Mouse (Mus musculus) embryonic facial prominence, embryonic 15.5 days (tissue): Measurements from ENCODE around the gene Ren1. TPM values are rescaled to one million over a fixed set of nuclear protein-coding genes. Genes with fewer than 3 reads are reported as not detected.
"Not testable (repeated sequence)": the region's sequence is repeated elsewhere in the genome, so short reads cannot be mapped to it uniquely, and the experiment has no call there.

ENCODE experiments used
- ATAC-seq: fragments of 200-750 bp; cut with Nextera tagmentation; 2 replicates; pipeline ENCODE4 v1.8.0; 2017; ENCODE audit warnings: low read depth, moderate TSS enrichment; ENCODE audit not compliant: insufficient number of reproducible peaks, low FRiP score, low TSS enrichment
- H3K27ac ChIP-seq: fragments of 300-500 bp; sonication (generic); replicated peaks from 2 replicates; pipeline ENCODE4 v1.5.1; 2015; ENCODE audit warnings: mild to moderate bottlenecking, inconsistent platforms
- H3K27me3 ChIP-seq: fragments of 300-500 bp; sonication (generic); 2 replicates; pipeline ENCODE4 v1.6.1; 2015; ENCODE audit warnings: inconsistent platforms
- H3K36me3 ChIP-seq: fragments of 300-500 bp; sonication (generic); 2 replicates; pipeline ENCODE4 v1.6.1; 2015; ENCODE audit warnings: mild to moderate bottlenecking, inconsistent platforms
- H3K4me1 ChIP-seq: fragments of 300-500 bp; sonication (generic); 2 replicates; pipeline ENCODE4 v1.6.1; 2015; ENCODE audit warnings: inconsistent platforms
- H3K4me2 ChIP-seq: fragments of 300-500 bp; sonication (generic); replicated peaks from 2 replicates; pipeline ENCODE4 v1.6.1; 2015; ENCODE audit warnings: mild to moderate bottlenecking, inconsistent platforms
- H3K4me3 ChIP-seq: fragments of 300-500 bp; sonication (generic); replicated peaks from 2 replicates; pipeline ENCODE4 v1.5.1; 2015; ENCODE audit warnings: mild to moderate bottlenecking, inconsistent platforms
- H3K9ac ChIP-seq: fragments of 300-500 bp; sonication (generic); 2 replicates; pipeline ENCODE4 v1.6.1; 2015; ENCODE audit warnings: inconsistent platforms
- H3K9me3 ChIP-seq: fragments of 300-500 bp; sonication (generic); replicated peaks from 2 replicates; pipeline ENCODE4 v1.6.1; 2016; ENCODE audit warnings: inconsistent platforms
- WGBS: fragments of 180-500 bp; shearing (Covaris S2); methylation state at CpG from one replicate; pipeline ENCODE4 v1.1.7; 2015; 5-methylcytosine and 5-hydroxymethylcytosine counted together
- polyA plus RNA-seq: library from polyadenylated mRNA; unstranded; fragments of >200 nt; fragmentation: Nextera tagmentation; extraction: Ambion mirVana; gene quantifications from 2 replicates; pipeline ENCODE4 v1.2.1, GENCODE M21; 2015

The Ren1 gene
- polyA plus RNA-seq, 1 experiment from 2014 or later, result 0.16 TPM

DNA sequence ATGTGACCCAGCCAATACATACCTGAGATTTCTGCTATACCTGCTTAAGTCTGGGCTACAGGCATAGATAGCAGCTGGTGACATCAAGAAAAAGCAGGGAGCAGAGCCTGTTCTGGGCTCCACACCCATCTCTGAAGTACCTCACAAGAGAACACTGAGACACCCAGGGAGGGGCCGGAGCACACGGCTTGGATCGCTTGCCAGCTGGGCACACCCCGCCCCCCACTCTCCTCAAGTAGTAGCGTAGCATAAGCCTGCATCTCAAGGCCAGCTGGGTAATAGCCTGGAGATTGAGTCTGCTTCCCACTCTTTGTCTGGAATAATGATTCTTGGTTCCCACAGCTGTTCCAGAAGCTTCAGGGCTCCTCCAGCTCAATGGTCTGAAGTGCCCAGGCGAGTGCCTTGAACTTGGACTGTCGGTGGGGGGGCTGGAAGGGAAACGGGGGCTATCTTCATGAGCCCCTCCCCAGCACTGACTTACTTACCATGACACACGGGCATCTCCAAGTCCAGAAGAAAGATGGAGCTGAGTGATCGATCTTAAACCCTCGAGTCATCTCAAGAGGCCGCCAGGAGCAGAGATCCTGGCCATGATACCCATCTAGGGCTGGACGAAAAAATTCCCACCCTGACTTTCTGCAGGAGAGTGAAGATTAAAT, 28.9 kb upstream of the Ren1 start, which contains the start of gene Kiss1:
Kiss1 (plus strand) TSS at position 609 of the 659 bp plus-strand sequence.
- H3K9ac ChIP-seq, result no peak within 1 kb of the TSS
- no peak for ATAC-seq
- no peak within 1 kb of the TSS for H3K27ac ChIP-seq
- no peaks in the 10 kb centered on the region for H3K4me1 ChIP-seq
- H3K36me3 ChIP-seq, result no peaks in the 10 kb centered on the region
- no peaks in the 10 kb centered on the region for H3K27me3 ChIP-seq
- H3K4me2 ChIP-seq, result no peak within 1 kb of the TSS
- H3K9me3 ChIP-seq, result no peaks in the 10 kb centered on the region
- 70% methylated on average over 13 of the region's 13 CpGs for WGBS
- no peak within 1 kb of the TSS for H3K4me3 ChIP-seq

DNA sequence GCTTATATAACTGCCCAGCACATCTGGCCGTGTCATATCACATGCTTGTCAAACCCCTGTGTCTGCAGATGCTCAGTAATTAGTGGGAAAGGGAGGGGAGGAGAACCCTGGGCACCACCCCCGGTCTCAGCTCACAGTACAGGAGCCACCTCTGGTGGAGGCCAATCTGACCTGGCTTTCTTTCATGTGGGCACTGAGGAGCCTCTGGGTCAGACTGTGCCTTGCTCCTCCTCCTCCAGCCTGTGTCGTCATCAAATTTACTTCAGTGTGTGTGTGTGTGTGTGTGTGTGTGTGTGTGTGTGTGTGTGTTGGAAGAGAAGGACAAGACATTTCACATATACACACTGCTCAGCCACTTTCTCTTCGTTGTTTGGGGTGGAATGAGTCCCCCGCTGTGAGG, 27.0 kb upstream of the Ren1 start:
- no peaks in the 10 kb centered on the region for H3K36me3 ChIP-seq
- no peak overlapping the region for H3K4me3 ChIP-seq
- H3K4me1 ChIP-seq, result no peaks in the 10 kb centered on the region
- WGBS, result 30% methylated on average over 5 of the region's 5 CpGs
- no peak overlapping the region for H3K27ac ChIP-seq
- no peak overlapping the region for H3K4me2 ChIP-seq
- ATAC-seq, result 0 out of 2 replicates have a peak, but pooled peaks have one; percentile 16
- H3K9me3 ChIP-seq, result no peaks in the 10 kb centered on the region
- H3K9ac ChIP-seq, result no peak overlapping the region
- peaks cover 8% of the 10 kb centered on the region for H3K27me3 ChIP-seq

DNA sequence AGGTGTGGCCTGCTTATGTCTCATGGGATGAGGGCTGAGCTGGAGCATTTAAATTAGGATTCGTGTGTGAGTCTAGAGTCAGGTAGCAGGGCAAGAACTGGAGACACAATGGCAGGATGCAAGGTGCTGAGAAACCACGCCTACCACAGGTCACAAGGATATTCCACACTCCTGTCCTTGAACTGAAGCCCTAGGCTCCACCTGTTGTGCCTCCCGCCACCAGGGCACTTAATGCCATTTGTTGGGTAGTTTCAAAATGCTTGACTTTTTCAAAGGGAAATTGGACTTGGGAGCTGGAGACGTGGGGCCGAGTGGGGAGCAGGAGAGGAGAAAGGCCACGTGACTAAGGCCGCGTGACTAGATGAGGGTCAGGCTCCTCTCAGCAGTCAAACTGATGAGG, 24.4 kb upstream of the Ren1 start:
- H3K4me2 ChIP-seq, result no peak overlapping the region
- no peaks in the 10 kb centered on the region for H3K36me3 ChIP-seq
- no peak overlapping the region for H3K27ac ChIP-seq
- H3K9me3 ChIP-seq, result no peaks in the 10 kb centered on the region
- H3K4me3 ChIP-seq, result no peak overlapping the region
- no peak for ATAC-seq
- H3K9ac ChIP-seq, result no peak overlapping the region
- H3K27me3 ChIP-seq, result peaks cover 30% of the 10 kb centered on the region
- peaks cover 8% of the 10 kb centered on the region; the same call in 1 of the 2 replicates for H3K4me1 ChIP-seq
- 84% methylated on average over 8 of the region's 8 CpGs for WGBS

DNA sequence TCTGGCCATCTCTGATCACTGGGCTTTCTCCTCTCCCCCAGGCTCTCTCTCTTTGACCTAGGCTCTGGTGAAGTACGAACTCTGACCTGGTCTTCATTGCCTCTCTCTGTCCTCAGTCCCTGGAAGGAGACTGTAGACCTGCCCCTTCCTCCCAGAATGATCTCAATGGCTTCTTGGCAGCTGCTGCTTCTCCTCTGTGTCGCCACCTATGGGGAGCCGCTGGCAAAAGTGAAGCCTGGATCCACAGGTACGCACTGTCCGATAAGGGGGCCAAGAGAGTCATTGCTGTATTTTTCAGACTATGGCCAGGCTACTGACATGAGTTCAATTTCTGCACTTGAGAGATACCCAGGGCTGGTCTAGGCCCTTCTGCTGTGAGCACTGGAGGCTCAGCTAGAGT, 23.2 kb upstream of the Ren1 start:
- Histone ChIP-seq H3K9me3 (no peaks in the 10 kb centered on the region), H3K4me1 (peaks cover 8% of the 10 kb centered on the region; the same call in 1 of the 2 replicates), H3K27ac (no peak overlapping the region), H3K27me3 (peaks cover 38% of the 10 kb centered on the region), H3K4me2 (no peak overlapping the region), H3K36me3 (no peaks in the 10 kb centered on the region), H3K9ac (no peak overlapping the region), H3K4me3 (no peak overlapping the region)
- no peak for ATAC-seq
- 51% methylated on average over 5 of the region's 5 CpGs for WGBS

DNA sequence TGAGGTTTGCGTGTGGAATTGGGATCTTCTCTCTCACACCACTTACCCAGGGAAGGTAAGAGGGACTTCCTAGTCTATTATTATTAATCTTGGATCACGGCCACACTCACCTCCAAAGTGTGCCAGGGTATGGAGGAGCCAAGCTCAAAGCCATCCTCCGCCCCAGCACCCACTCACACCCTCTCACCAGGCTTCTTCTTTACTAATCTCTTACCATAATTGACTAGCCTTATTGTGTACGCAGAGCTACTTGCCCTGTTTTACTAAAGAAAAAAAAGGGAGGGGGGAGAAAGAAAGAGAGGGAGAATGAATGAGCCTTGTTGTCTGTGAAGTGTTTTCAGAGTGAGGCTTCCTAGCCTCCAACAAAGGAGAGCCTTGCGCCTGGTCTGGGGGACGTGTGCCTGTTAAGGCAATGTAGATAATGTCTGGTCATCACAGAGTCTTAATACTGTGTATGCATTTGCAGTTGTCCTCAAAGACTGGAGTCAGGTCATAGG, 22.0 kb upstream of the Ren1 start:
- H3K27ac ChIP-seq, result no peak overlapping the region
- no peak overlapping the region for H3K4me3 ChIP-seq
- no peaks in the 10 kb centered on the region for H3K9me3 ChIP-seq
- no peaks in the 10 kb centered on the region for H3K36me3 ChIP-seq
- H3K9ac ChIP-seq, result no peak overlapping the region
- H3K4me1 ChIP-seq, result peaks cover 8% of the 10 kb centered on the region; the same call in 1 of the 2 replicates
- H3K4me2 ChIP-seq, result no peak overlapping the region
- ATAC-seq, result no peak
- WGBS, result 63% methylated on average over 6 of the region's 6 CpGs
- H3K27me3 ChIP-seq, result peaks cover 38% of the 10 kb centered on the region

DNA sequence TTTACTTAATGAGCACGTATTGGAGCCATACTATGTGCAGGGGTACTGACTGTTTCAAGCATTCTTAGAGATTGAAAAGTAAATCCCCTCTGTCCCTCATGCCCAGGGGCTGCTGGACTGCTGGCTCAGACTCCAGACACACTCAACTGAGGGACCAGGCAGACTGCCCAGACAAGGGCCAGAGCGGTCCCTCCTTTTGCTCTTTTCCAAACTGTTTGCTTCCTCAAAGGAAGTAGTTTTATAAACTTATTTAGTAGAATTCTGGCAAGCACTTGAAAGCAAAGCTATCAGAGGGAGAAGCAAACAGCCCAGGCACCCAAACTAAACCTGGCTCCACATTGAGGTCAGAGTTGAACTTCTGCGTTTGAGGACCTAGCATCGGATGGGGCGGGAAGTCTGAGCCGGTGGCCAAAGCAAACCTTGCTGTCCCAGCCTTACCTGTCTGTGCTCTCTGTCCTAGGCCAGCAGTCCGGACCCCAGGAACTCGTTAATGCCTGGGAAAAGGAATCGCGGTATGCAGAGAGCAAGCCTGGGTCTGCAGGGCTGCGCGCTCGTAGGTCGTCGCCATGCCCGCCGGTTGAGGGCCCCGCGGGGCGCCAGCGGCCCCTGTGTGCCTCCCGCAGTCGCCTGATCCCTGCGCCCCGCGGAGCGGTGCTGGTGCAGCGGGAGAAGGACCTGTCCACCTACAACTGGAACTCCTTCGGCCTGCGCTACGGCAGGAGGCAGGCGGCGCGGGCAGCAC, 21.2 kb upstream of the Ren1 start:
- 6% methylated on average over 34 of the region's 34 CpGs for WGBS
- H3K9me3 ChIP-seq, result no peaks in the 10 kb centered on the region
- H3K4me2 ChIP-seq, result peak overlapping the region; percentile 51
- H3K4me3 ChIP-seq, result peak overlapping the region; percentile 22; the same call in 1 of the 2 replicates
- H3K27me3 ChIP-seq, result peaks cover 38% of the 10 kb centered on the region
- ATAC-seq, result no peak
- no peak overlapping the region for H3K27ac ChIP-seq
- no peak overlapping the region for H3K9ac ChIP-seq
- H3K4me1 ChIP-seq, result peaks cover 8% of the 10 kb centered on the region; the same call in 1 of the 2 replicates
- no peaks in the 10 kb centered on the region for H3K36me3 ChIP-seq

DNA sequence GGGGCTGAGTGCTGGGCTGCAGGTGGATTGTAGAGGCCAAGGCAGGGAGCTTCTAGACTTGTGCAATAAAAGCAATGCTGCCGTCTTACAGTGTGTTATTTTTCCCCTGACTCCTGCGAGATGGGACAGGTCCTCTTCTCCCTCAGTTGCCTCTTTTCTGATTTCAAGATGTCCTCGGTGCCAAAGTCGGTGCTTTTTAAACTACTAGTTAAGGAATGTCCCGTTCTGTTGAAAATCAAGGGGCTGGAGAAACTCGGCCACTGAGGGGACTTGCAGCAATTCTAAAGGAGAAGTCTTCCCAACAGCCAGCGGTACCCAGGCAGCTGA, 20.7 kb upstream of the Ren1 start:
- Histone ChIP-seq H3K27ac (no peak overlapping the region), H3K4me3 (peak overlapping the region; percentile 22; the same call in 1 of the 2 replicates), H3K27me3 (peaks cover 38% of the 10 kb centered on the region), H3K4me2 (peak overlapping the region; percentile 51), H3K36me3 (no peaks in the 10 kb centered on the region), H3K4me1 (peaks cover 8% of the 10 kb centered on the region; the same call in 1 of the 2 replicates), H3K9me3 (no peaks in the 10 kb centered on the region), H3K9ac (no peak overlapping the region)
- ATAC-seq, result no peak
- WGBS, result 17% methylated on average over 7 of the region's 7 CpGs

DNA sequence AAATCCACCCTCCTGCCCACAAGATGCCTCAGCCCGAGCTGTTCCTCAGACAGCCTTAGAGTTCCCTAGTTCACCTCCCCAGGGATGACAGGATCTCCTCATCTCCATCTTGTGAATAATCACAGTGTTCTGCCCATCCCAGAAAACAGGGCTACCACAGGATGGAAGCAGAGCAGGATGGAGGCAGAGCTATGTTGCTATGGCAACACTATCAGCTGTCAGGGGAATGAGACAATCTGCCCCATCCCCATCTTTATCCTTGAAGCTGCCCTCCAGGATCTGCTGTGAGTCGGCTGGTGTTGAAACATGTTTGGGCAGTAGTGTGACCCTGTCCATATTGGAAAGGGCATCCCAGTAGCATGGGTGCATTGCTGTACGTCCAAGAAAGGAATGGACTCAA, 19.2 kb upstream of the Ren1 start:
- peaks cover 38% of the 10 kb centered on the region for H3K27me3 ChIP-seq
- H3K36me3 ChIP-seq, result no peaks in the 10 kb centered on the region
- H3K4me3 ChIP-seq, result no peak overlapping the region
- no peaks in the 10 kb centered on the region for H3K9me3 ChIP-seq
- peaks cover 8% of the 10 kb centered on the region; the same call in 1 of the 2 replicates for H3K4me1 ChIP-seq
- no peak overlapping the region for H3K27ac ChIP-seq
- no peak overlapping the region for H3K9ac ChIP-seq
- WGBS, result 64% methylated on average over 3 of the region's 3 CpGs
- ATAC-seq, result no peak
- H3K4me2 ChIP-seq, result no peak overlapping the region

DNA sequence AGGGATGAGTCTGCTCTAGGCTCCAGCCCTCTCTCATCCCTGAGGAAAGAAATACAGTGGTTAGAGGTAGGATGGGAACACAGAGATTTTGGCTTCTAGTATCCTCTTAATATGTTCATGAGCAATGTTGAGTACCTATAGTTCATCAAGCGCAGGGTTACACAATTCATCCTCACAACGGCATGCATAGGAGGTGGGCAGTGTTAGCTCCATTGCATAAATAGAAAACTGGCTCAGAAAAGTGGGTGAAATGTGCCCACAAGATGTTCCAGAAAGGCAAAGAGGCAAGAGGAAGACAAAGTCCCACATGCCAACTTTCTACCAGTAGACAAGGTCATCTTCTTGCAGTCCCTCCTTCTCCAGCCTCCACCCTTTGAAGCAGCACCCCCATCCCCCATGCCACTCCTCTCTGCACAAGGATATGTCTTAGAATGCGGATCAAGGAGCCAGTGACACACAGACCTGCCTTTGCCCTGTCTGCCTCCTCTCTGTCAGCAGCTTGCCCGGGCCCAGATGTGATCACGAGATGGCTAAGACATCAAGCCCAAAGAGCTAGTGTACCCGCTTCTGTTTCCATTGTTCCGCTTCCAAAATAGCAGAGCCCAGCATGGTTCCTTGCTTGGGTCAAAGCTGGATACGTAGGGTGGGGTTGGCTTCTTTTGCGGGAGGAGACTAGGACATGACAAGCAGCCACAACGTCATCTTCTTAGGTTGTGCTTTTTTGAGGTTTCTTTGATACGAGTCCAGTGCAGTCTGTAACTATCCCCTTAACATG, 17.5 kb upstream of the Ren1 start:
- ATAC-seq, result no peak
- Histone ChIP-seq H3K9ac (no peak overlapping the region), H3K27ac (no peak overlapping the region), H3K4me1 (peaks cover 8% of the 10 kb centered on the region; the same call in 1 of the 2 replicates), H3K9me3 (no peaks in the 10 kb centered on the region), H3K4me3 (no peak overlapping the region), H3K27me3 (peaks cover 33% of the 10 kb centered on the region), H3K36me3 (no peaks in the 10 kb centered on the region), H3K4me2 (no peak overlapping the region)
- 82% methylated on average over 11 of the region's 11 CpGs for WGBS

DNA sequence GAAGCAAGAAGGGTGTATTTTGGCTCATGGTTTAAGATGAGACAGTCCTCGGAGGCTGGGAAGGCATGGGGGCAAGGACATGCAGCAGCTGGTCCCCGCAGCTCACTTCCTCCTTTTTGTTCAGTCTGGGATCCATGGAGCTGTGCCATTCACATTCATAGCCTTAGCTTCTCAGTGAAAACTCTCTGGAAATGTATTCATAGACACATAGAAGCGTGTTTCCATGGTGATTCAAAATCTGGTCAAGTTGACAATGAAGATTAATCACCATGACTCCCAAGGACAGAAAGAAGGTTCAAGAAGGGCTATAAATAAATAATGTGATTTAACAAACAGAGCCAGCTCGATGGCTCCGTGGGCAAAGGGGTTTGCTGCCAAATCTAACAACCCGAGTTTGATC, 16.4 kb upstream of the Ren1 start:
- WGBS, result 84% methylated on average over 6 of the region's 6 CpGs

DNA sequence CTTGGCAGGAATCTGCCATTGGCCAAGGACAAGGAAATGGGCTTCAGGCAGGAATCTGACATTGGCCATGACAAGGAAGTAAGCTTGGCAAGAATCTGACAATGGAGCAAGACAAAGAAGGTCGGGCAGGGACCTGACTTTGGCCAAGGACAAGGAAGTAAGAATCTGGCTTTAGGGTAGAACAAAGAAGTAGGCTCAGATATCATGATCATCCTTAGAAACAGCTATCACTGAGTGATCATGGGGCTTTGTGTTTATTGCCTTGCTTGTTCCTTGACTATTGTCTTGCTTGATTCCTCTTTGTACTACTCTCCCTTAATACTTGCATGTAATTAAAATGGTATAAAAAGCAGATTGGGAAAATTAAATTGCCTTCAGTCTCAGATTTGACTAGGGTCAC, 9.9 kb upstream of the Ren1 start:
- H3K9ac ChIP-seq, H3K4me1 ChIP-seq, H3K27ac ChIP-seq, H3K27me3 ChIP-seq, H3K4me3 ChIP-seq, H3K9me3 ChIP-seq, H3K4me2 ChIP-seq, ATAC-seq, H3K36me3 ChIP-seq: not testable (repeated sequence)
- WGBS, result 57% methylated on average over 1 of the region's 1 CpGs

More for the DNA sequence above, 16.4 kb upstream of the Ren1 start:
- Histone ChIP-seq H3K4me1 (peaks cover 8% of the 10 kb centered on the region; the same call in 1 of the 2 replicates), H3K36me3 (no peaks in the 10 kb centered on the region), H3K9ac (no peak overlapping the region), H3K9me3 (no peaks in the 10 kb centered on the region), H3K27me3 (peaks cover 24% of the 10 kb centered on the region), H3K4me3 (no peak overlapping the region), H3K27ac (no peak overlapping the region), H3K4me2 (no peak overlapping the region)
- no peak for ATAC-seq
